Mouse (Mus musculus) heart, embryonic 14.5 days (tissue): ENCODE measurements around the gene Memo1. TPM values are rescaled to one million over a fixed set of nuclear protein-coding genes. Genes with fewer than 3 reads are reported as not detected.

Experiments used
- ATAC-seq: fragments of 200-750 bp; cut with Nextera tagmentation; 2 replicates; pipeline ENCODE4 v1.8.0; 2017; ENCODE audit warnings: low read depth, moderate TSS enrichment; ENCODE audit not compliant: insufficient number of reproducible peaks, insufficient read depth, low FRiP score
- H3K27ac ChIP-seq, 2 experiments: fragments of 200-500 bp in 1 of 2; fragments of 300-500 bp in 1 of 2; sonication (generic) in 1 of 2; replicated peaks in 1 of 2; 2 replicates each; pipeline ENCODE4 v1.5.1; 2012 to 2014; ENCODE audit warnings: low read depth in 2 of 2, low read length in 2 of 2, control low read depth in 1 of 2, mild to moderate bottlenecking in 1 of 2, mixed read lengths in 1 of 2; ENCODE audit not compliant: control insufficient read depth in 1 of 2, insufficient read depth in 1 of 2
- H3K27me3 ChIP-seq: fragments of 300-500 bp; sonication (generic); 2 replicates; pipeline ENCODE4 v1.6.1; 2014; ENCODE audit warnings: mild to moderate bottlenecking, low read length, control low read depth; ENCODE audit not compliant: control insufficient read depth, insufficient read depth
- H3K36me3 ChIP-seq: fragments of 300-500 bp; sonication (generic); 2 replicates; pipeline ENCODE4 v1.6.1; 2014; ENCODE audit warnings: mild to moderate bottlenecking, control low read depth, low read length, mixed read lengths; ENCODE audit not compliant: control insufficient read depth, insufficient read depth
- H3K4me1 ChIP-seq, 2 experiments: fragments of 200-500 bp in 1 of 2; fragments of 300-500 bp in 1 of 2; sonication (generic) in 1 of 2; 2 replicates each; pipeline ENCODE4 v1.6.1; 2012 to 2014; ENCODE audit warnings: low read length in 2 of 2, control low read depth in 1 of 2, mixed read lengths in 1 of 2; ENCODE audit not compliant: control insufficient read depth in 2 of 2, insufficient read depth in 2 of 2
- H3K4me2 ChIP-seq: fragments of 300-500 bp; sonication (generic); 2 replicates; pipeline ENCODE4 v1.6.1; 2014; ENCODE audit warnings: mild to moderate bottlenecking, low read length
- H3K4me3 ChIP-seq, 2 experiments: fragments of 200-500 bp in 1 of 2; fragments of 300-500 bp in 1 of 2; sonication (generic) in 1 of 2; 2 replicates each; pipeline ENCODE4 v1.5.1; 2012 to 2014; ENCODE audit warnings: low read length in 2 of 2, mild to moderate bottlenecking in 2 of 2, control low read depth in 1 of 2, low read depth in 1 of 2, moderate library complexity in 1 of 2; ENCODE audit not compliant: control insufficient read depth in 1 of 2, insufficient read depth in 1 of 2
- H3K9ac ChIP-seq: fragments of 300-500 bp; sonication (generic); 2 replicates; pipeline ENCODE4 v1.6.1; 2014; ENCODE audit warnings: mild to moderate bottlenecking, low read length
- H3K9me3 ChIP-seq: fragments of 300-500 bp; sonication (generic); 2 replicates; pipeline ENCODE4 v1.6.1; 2016; ENCODE audit warnings: low read length, control low read depth; ENCODE audit not compliant: control insufficient read depth
- WGBS: fragments of 180-500 bp; shearing (Covaris S2); extraction: QIAGEN DNeasy Blood & Tissue Kit; methylation state at CpG from one replicate; pipeline ENCODE4 v1.1.7; 2014; 5-methylcytosine and 5-hydroxymethylcytosine counted together
- polyA plus RNA-seq: library from polyadenylated mRNA; unstranded; fragments of >200 nt; fragmentation: Nextera tagmentation; extraction: Ambion mirVana; gene quantifications from 2 replicates; pipeline ENCODE4 v1.2.1, GENCODE M21; 2014

The Memo1 gene
- polyA plus RNA-seq, 1 experiment from 2014 or later, result 80.7 TPM

DNA sequence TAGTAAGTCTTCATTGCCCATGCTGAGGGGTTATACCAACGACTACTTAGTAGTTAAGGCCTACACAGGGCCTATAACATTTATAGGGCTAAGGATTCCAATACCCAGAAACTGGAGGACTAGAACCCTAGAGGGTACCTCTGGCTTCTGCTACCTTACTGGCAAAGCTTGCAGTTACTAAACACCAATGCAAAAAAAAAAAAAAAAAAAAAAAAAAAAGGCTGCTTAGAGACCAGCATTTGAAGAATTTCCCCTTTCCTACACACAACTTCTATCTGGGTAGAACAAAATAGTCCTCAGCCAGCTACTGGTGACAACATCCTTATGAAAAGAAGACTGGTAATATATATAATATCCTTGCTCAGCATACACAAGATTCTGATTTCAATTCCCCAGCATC, 29.7 kb downstream of the Memo1 start:
- Histone ChIP-seq H3K27ac (peak overlapping the region in 1 of 2 experiments; percentile 70; a peak in 1 of 4 replicates), H3K9ac (peak overlapping the region; percentile 53), H3K4me2 (peak overlapping the region; percentile 36; the same call in 1 of the 2 replicates), H3K4me1 (peaks cover 8 to 31% of the 10 kb centered on the region in 2 experiments), H3K4me3 (no peak overlapping the region), H3K27me3 (no peaks in the 10 kb centered on the region), H3K9me3 (no peaks in the 10 kb centered on the region), H3K36me3 (no peaks in the 10 kb centered on the region)
- 56% methylated on average over 1 of the region's 1 CpGs for WGBS
- ATAC-seq, result no peak

DNA sequence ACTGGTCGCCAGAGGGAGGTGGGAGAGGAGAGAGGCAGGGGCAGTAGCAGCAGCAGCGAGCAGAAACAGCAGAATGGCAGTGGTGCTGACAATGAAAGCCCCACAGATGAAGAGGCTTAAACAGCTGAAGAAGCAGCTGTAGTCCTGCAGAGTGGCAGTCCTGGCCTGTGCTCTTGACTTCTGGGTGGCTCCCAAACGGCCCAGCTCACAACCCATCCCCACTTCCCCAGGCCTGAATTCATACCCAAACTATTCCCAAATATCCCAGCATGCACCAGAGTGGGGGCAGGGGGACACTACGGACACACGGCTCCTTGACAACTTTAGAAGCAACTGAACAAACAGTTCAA, 30.2 kb downstream of the Memo1 start:
- peaks cover 8 to 31% of the 10 kb centered on the region in 2 experiments for H3K4me1 ChIP-seq
- H3K9me3 ChIP-seq, result no peaks in the 10 kb centered on the region
- H3K36me3 ChIP-seq, result no peaks in the 10 kb centered on the region
- H3K9ac ChIP-seq, result peak overlapping the region; percentile 53
- H3K4me2 ChIP-seq, result peak overlapping the region; percentile 36
- 15% methylated on average over 5 of the region's 5 CpGs for WGBS
- H3K27me3 ChIP-seq, result no peaks in the 10 kb centered on the region
- ATAC-seq, result no peak
- H3K4me3 ChIP-seq, result no peak overlapping the region
- H3K27ac ChIP-seq, result peak overlapping the region; percentile 59 to 70

DNA sequence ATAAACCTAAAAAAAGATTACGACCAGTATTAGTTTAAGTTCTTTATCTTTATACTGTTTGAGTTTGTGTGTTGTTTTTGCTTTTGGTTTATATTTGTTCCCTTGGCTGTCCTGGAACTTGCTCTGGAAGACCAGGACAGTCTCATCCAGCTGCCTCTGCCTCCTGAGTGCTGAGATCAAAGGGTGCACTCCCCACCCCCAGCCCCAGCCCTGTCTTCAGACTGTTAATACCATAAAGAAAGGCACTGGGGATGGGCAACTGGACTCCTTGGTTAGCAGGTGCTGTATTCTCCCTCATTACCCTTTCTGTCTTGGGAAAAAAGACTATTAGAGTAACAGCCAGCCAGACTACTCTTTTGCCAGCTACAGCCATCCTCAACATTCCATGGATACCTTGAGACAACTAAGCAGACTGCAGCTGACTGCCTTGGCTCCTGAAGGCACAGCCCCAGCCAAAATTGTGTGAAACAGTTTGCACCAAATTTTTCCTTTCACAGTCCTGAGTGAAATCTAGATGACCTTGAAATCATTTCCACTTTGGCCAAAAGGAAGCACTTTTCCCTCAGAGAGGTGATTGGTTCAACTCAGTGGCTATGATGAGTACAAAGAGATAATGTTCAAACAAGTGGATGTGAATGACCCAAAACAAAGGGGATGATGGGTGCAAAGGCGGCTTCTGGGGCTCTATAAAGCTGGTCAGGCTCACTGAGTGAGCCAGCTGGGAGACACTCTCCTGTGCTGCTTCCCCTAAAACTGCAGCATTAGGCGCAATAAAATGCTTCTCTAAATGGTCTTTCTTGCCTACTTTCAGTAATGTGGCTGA, 30.8 kb downstream of the Memo1 start:
- Histone ChIP-seq H3K36me3 (no peaks in the 10 kb centered on the region), H3K4me2 (peak overlapping the region; percentile 36), H3K4me1 (peaks cover 8 to 31% of the 10 kb centered on the region in 2 experiments), H3K9ac (peak overlapping the region; percentile 53; the same call in 1 of the 2 replicates), H3K9me3 (no peaks in the 10 kb centered on the region), H3K4me3 (no peak overlapping the region), H3K27ac (peak overlapping the region; percentile 59 to 70), H3K27me3 (no peaks in the 10 kb centered on the region)
- WGBS, result 62% methylated on average over 3 of the region's 3 CpGs
- ATAC-seq, result no peak

DNA sequence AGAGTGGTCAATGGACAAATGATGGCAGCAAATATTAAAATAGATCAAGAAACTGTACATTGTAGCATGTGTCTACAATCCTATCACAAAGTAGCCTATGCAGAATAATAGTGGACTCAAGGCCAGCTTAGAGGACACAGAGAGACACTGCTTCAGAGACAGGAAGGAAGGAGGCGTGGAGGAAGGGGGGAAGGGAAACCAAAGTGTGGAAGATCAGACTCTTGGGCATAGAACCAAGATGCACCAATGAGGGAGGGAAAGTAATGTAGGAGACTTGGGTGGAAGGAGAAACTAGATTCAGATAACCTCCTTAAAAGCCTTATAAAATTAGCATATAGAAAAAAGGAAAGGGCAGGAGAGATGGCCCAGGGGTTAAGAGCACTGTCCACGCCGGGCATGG, 32.9 kb downstream of the Memo1 start:
- no peak overlapping the region for H3K4me3 ChIP-seq
- H3K9me3 ChIP-seq, result no peaks in the 10 kb centered on the region
- no peaks in the 10 kb centered on the region for H3K27me3 ChIP-seq
- H3K27ac ChIP-seq, result no peak overlapping the region
- 86% methylated on average over 3 of the region's 3 CpGs for WGBS
- peaks cover 8 to 31% of the 10 kb centered on the region in 2 experiments for H3K4me1 ChIP-seq
- H3K9ac ChIP-seq, result no peak overlapping the region
- no peak for ATAC-seq
- peaks cover 4% of the 10 kb centered on the region for H3K36me3 ChIP-seq
- H3K4me2 ChIP-seq, result no peak overlapping the region

DNA sequence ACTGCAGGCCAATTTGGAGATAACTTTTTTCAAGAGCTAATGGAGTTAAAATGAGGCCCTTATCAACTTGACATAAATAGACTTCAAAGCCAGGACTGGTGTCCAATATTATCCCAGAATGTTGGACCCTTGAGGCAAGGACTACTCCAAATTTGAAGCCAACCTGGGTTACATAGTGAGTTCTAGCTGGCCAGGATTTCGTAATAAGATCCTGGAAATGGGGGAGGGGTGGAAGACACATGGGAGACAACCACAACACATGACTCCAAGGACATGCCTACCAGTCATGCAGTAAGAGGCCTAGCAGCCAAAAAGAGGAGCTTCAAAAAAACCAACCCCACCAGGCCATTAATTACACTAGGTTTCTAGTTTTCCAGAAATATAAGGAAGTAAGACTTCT, 50.0 kb downstream of the Memo1 start:
- H3K9ac ChIP-seq, result no peak overlapping the region
- 0 out of 4 replicates have a peak overlapping the region, but pooled peaks of 1 of the 2 experiments have one; percentile 1 for H3K27ac ChIP-seq
- peak overlapping the region; percentile 9; the same call in 1 of the 2 replicates for H3K4me2 ChIP-seq
- H3K4me1 ChIP-seq, result peaks cover 2 to 6% of the 10 kb centered on the region in 2 experiments; a peak in 1 of 4 replicates
- H3K4me3 ChIP-seq, result no peak overlapping the region
- no peaks in the 10 kb centered on the region for H3K9me3 ChIP-seq
- H3K36me3 ChIP-seq, result peaks cover 10% of the 10 kb centered on the region; the same call in 1 of the 2 replicates
- 32% methylated on average over 1 of the region's 1 CpGs for WGBS
- no peaks in the 10 kb centered on the region for H3K27me3 ChIP-seq
- ATAC-seq, result no peak

DNA sequence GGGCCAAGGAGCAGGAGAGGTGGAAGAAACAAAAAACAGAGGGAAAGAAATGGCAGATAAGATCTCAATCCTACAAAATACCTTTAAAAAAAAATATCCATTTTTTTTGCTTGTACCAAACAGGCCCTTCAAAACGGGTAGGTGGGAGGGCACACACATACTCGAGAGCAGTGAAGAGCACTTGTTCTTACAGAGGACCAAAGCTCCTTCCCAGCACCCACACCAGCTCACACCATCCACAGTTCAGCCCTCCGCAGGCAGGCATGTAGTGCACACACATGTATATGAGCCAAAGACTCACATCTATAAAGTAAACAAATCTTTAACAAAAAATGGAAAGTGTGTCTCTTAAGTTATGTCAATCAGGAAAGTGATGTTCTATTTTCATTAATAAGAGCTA, 52.5 kb downstream of the Memo1 start:
- WGBS, result 57% methylated on average over 3 of the region's 3 CpGs
- Histone ChIP-seq H3K27ac (no peak overlapping the region; a peak in 1 of 4 replicates), H3K9me3 (no peaks in the 10 kb centered on the region), H3K36me3 (peaks cover 16% of the 10 kb centered on the region), H3K27me3 (no peaks in the 10 kb centered on the region), H3K9ac (no peak overlapping the region), H3K4me1 (peaks cover 2 to 6% of the 10 kb centered on the region in 2 experiments; a peak in 1 of 4 replicates), H3K4me3 (no peak overlapping the region), H3K4me2 (no peak overlapping the region)
- ATAC-seq, result no peak

DNA sequence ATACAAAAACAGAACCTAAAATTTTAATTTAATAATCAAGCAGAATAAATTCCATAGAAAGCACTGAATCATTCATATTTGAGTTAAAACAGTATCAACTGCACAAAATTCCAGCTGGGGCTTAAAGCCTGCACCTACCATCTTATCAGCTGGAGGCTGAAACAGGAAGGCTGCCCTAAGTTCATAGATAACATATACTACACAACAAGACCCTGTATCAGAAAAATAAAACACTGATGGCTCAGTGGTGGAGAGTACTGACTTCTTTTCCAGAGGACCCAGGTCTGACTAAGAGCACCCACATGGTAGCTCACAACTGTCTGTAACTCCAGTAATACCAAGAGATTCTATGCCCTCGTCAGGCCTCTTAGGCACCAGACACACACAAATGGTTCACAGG, 55.0 kb downstream of the Memo1 start:
- Histone ChIP-seq H3K9ac (no peak overlapping the region), H3K27me3 (no peaks in the 10 kb centered on the region), H3K4me3 (no peak overlapping the region), H3K4me2 (no peak overlapping the region), H3K9me3 (no peaks in the 10 kb centered on the region), H3K4me1 (peaks cover 1 to 5% of the 10 kb centered on the region in 2 experiments; a peak in 1 of 4 replicates), H3K27ac (no peak overlapping the region), H3K36me3 (peaks cover 11% of the 10 kb centered on the region)
- 93% methylated on average over 1 of the region's 1 CpGs for WGBS
- no peak for ATAC-seq
